8 mouse cellular contexts compared by ENCODE assay signal in genomic region chr11:78347070-78347754, GRCm38 (mm10). TPM values are rescaled to one million over a fixed set of nuclear protein-coding genes. Genes with fewer than 3 reads are reported as not detected.
DNase-seq lines count a peak whose midpoint lies in the region; ATAC-seq lines count a peak whose summit lies in the region.

No protein-coding gene starts in this region.

- H3K4me1 ChIP-seq in embryonic facial prominence, embryonic 10.5 days, result peaks cover 60% of the 10 kb centered on the region

- peaks cover 34% of the 10 kb centered on the region for H3K36me3 ChIP-seq in embryonic facial prominence, embryonic 10.5 days (replicated peaks)

- H3K27ac ChIP-seq in embryonic facial prominence, embryonic 10.5 days (replicated peaks), result no peak overlapping the region

- no peaks in the 10 kb centered on the region for H3K27me3 ChIP-seq in embryonic facial prominence, embryonic 10.5 days (replicated peaks; ENCODE audit: low read depth, poor library complexity, severe bottlenecking)

- H3K9me3 ChIP-seq in embryonic facial prominence, embryonic 10.5 days, result no peaks in the 10 kb centered on the region

- ATAC-seq in cerebellum, adult (ENCODE audit: insufficient number of reproducible peaks, low FRiP score, low TSS enrichment), result no peak

- WGBS in embryonic facial prominence, embryonic 10.5 days, result 85% methylated on average over 10 of the region's 10 CpGs

- DNase-seq in cerebellum, adult 11 months, result peak; percentile 76
- DNase-seq in urinary bladder, postnatal 36 days (ENCODE audit: low spot score in 2 of 2), result peak; percentile 58 to 64
- no peak for DNase-seq in urinary bladder, adult 2 months (ENCODE audit: low spot score)
- peak; percentile 74 for DNase-seq in embryonic facial prominence, embryonic 10.5 days (ENCODE audit: low spot score)
- peak; percentile 72 to 90 for DNase-seq in kidney, postnatal 36 days
- DNase-seq in lung, postnatal 25 days (ENCODE audit: low spot score), result peak; percentile 74
- peak; percentile 47 to 71 for DNase-seq in spleen, postnatal 36 days (ENCODE audit: low spot score in 2 of 2)

- no peak overlapping the region for H3K4me3 ChIP-seq in embryonic facial prominence, embryonic 10.5 days

RNA-seq across cellular contexts. Expression of gene Unc119, which starts 3.9 kb away (rescaled TPM):
- 91.5 and 94.3 TPM in 2 replicates for polyA plus RNA-seq in urinary bladder, adult 2 months (2012; rRNA removed)
- polyA plus RNA-seq in embryonic facial prominence, embryonic 10.5 days (2016; fragmentation: Nextera tagmentation; extraction: Ambion mirVana), result 67.7 and 69.1 TPM in 2 replicates

RNA-seq across cellular contexts. Expression of gene Pigs, which starts 19.0 kb away (rescaled TPM):
- polyA plus RNA-seq in urinary bladder, adult 2 months (2012; rRNA removed), result 44.2 and 44.9 TPM in 2 replicates
- 73.7 and 74.9 TPM in 2 replicates for polyA plus RNA-seq in embryonic facial prominence, embryonic 10.5 days (2016; fragmentation: Nextera tagmentation; extraction: Ambion mirVana)

RNA-seq across cellular contexts. Expression of gene Aldoc, which starts 24.4 kb away (rescaled TPM):
- polyA plus RNA-seq in urinary bladder, adult 2 months (2012; rRNA removed), result 3.3 and 4.1 TPM in 2 replicates
- 3.0 and 3.2 TPM in 2 replicates for polyA plus RNA-seq in embryonic facial prominence, embryonic 10.5 days (2016; fragmentation: Nextera tagmentation; extraction: Ambion mirVana)

RNA-seq across cellular contexts. Expression of gene Foxn1, which starts 39.1 kb away (rescaled TPM):
- 0.08 and 0.15 TPM in 2 replicates for polyA plus RNA-seq in urinary bladder, adult 2 months (2012; rRNA removed)
- polyA plus RNA-seq in embryonic facial prominence, embryonic 10.5 days (2016; fragmentation: Nextera tagmentation; extraction: Ambion mirVana), result 0.21 and 0.26 TPM in 2 replicates

RNA-seq across cellular contexts. Expression of gene Spag5, which starts 45.9 kb away (rescaled TPM):
- polyA plus RNA-seq in urinary bladder, adult 2 months (2012; rRNA removed), result 1.4 and 1.7 TPM in 2 replicates
- 65.7 and 73.1 TPM in 2 replicates for polyA plus RNA-seq in embryonic facial prominence, embryonic 10.5 days (2016; fragmentation: Nextera tagmentation; extraction: Ambion mirVana)
